ENCODE assay signal across 22 mouse cellular contexts in the genomic region with DNA sequence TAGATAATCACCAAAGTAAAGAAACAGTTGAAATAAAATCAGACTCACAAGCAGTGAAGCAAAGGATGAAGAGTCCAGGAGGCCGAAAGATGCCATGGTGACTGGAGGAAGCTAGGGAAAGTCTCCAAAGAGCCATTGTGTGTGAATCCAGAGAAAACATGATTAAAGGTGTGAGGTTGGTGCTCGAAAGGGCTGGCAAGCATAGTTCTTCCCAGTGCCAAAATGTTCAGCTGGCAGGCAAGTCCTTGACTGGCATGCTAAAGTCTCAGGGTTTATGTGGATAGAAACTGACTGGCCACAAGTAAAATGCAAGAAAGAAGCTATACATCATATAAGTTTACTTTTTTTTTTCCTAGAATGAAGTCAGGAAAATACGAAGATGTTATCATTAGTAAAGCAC. TPM values are rescaled to one million over a fixed set of nuclear protein-coding genes. Genes with fewer than 3 reads are reported as not detected.
"Had no signal": no experiment of that assay in that cellular context is flagged by ENCODE, and none has a peak within 500 bp of the region (broad histone marks: within the 10 kb centered on the region; RNA-seq: fewer than 3 reads in every experiment).

No protein-coding gene starts in this region.

- H3K9me3 ChIP-seq: limb, embryonic 12.5 days; limb, embryonic 15.5 days; midbrain, embryonic 12.5 days; midbrain, embryonic 15.5 days had no signal

- ATAC-seq: liver, postnatal 0 days; lung, postnatal 0 days; midbrain, embryonic 15.5 days had no signal

- DNase-seq: kidney, adult 2 months; kidney, postnatal 25 days; layer of hippocampus, adult 9-11 months; liver, postnatal 0 days; lung, embryonic 14.5 days; right cerebral cortex, postnatal 14 days; right cerebral cortex, postnatal 4 days; thymus, adult 18-20 months; thymus, postnatal 36 days had no signal

- H3K36me3 ChIP-seq: limb, embryonic 12.5 days; limb, embryonic 15.5 days; midbrain, embryonic 12.5 days; midbrain, embryonic 15.5 days had no signal

- H3K27me3 ChIP-seq: limb, embryonic 12.5 days; limb, embryonic 15.5 days; midbrain, embryonic 12.5 days; midbrain, embryonic 15.5 days had no signal

- H3K4me3 ChIP-seq: layer of hippocampus, adult 2 months; left cerebral cortex, adult 2 months; limb, embryonic 12.5 days; limb, embryonic 15.5 days; midbrain, embryonic 12.5 days; midbrain, embryonic 15.5 days had no signal

- H3K4me2 ChIP-seq: limb, embryonic 12.5 days; limb, embryonic 15.5 days; liver, embryonic 11.5 days; lung, embryonic 14.5 days; midbrain, embryonic 12.5 days; midbrain, embryonic 15.5 days had no signal

- H3K27ac ChIP-seq: kidney, postnatal 0 days; layer of hippocampus, adult 2 months; left cerebral cortex, adult 2 months; limb, embryonic 12.5 days; limb, embryonic 15.5 days; liver, embryonic 14.5 days; macrophage; midbrain, embryonic 12.5 days; midbrain, embryonic 15.5 days; stomach, postnatal 0 days had no signal

- H3K4me1 ChIP-seq: limb, embryonic 15.5 days; midbrain, embryonic 15.5 days had no signal

- H3K9ac ChIP-seq: limb, embryonic 12.5 days; limb, embryonic 15.5 days; liver, embryonic 14.5 days; liver, postnatal 0 days; lung, embryonic 14.5 days; midbrain, embryonic 12.5 days; midbrain, embryonic 15.5 days had no signal

RNA-seq across cellular contexts. Expression of gene Rasef, which starts 22.6 kb away (rescaled TPM):
- total RNA-seq: megakaryocyte, adult 5-6 weeks had no signal
- polyA plus RNA-seq: liver, embryonic 14.5 days; macrophage had no signal
